Mouse (Mus musculus) layer of hippocampus, postnatal 10 days (tissue): Measurements from ENCODE around the gene Olfr823. TPM values are rescaled to one million over a fixed set of nuclear protein-coding genes. Genes with fewer than 3 reads are reported as not detected.
A peak's percentile ranks its signal among the peaks of the same experiment; 100 is the strongest.
"Not testable (repeated sequence)": the region's sequence is repeated elsewhere in the genome, so short reads cannot be mapped to it uniquely, and the experiment has no call there.

Experiments used
- DNase-seq, 2 experiments: peaks; one replicate each; pipeline ENCODE4 v3.0.0; 2021; ENCODE audit warnings: low spot score in 2 of 2
- long read RNA-seq: library from polyadenylated mRNA; stranded (forward); transcript quantifications from one replicate; pipeline ENCODE4 v2.0.0, GENCODE M21; 2023
- total RNA-seq, 2 experiments: library from RNA; stranded (reverse); gene quantifications; 2 replicates each; pipeline ENCODE4 v1.2.3; 2021

The Olfr823 gene
- not detected for total RNA-seq
- long read RNA-seq = 0 reads

DNA sequence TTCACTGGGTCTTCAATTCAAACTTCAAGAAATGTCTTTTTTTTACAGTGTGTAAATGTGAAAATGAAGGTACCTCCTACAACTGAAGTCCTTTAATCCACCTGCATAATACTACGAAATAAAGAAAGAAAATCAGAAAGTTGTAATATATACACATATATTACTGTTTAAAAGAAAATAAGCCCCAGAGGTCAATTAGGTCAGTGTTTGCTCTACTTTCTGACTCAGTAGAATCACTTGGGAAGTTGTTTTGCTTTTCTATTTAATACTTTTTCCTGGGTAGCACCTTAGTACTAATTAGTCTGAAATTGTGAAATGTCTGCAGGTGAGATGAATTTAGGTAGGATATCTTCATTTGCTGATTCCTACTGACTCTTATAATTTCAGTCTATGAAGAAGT is at the start of gene Olfr823:
Gene Olfr823 (minus strand): TSS at position 101 of the 400 bp plus-strand sequence.
- DNase-seq = not testable (repeated sequence)

DNA sequence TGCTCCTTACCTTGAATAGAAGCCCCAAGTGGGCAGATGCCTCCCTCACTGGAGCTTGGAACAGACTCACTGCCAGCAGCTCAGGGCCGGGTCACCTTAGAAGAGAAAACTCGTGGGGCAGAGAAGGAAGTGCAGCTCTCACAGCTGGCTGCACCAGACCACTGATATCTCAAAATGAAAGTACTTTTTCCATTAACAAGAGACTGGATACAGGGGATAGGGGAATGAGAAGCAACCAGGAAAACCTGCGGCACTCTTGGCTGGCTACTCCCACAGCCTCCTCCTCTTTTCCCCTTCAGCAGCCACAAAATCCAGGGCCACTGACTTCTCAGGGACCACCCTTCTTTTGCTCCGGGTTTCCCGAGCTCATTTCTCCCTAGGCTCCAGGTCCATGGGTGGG is 28.9 kb upstream of the Olfr823 start:
- no peak for DNase-seq

DNA sequence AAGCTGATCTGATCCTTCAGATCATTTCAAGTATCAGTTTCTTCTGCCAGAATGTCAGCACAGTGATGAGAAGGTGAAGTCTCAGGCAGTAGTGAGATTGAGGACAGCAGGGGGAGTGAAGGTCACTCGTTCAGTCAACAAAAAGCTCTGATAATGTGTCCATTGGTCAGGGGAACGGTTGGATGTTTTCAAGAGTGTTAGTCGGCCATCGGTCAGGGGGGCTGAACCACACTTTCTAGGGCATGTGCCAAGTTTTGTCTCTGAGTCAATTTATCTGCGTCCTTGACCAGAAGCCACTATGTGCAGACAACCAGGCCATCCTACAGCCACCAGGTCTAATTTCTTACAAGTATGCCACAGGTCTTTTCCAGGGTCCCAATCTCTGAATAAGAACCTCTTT is 27.3 kb upstream of the Olfr823 start:
- DNase-seq = not testable (repeated sequence)

DNA sequence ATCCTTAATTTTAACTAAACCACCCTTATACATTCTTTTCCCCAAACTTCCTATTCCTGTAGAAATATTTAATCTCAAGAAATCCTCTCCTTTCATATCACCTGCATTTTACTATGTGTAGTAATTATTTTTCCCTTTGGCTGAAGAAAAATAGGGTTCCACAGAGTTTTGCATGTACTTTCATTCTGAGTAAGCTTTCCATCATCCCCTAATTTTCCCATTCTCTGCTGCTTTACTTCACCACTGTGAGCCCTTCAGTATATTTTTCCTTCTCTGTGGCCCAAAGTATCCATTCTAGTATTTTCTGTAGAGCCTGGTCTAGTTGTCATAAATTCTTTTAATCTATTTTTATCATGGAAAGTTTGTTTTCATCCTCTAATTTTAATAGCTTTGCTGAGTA is 19.6 kb upstream of the Olfr823 start:
- DNase-seq = no peak

DNA sequence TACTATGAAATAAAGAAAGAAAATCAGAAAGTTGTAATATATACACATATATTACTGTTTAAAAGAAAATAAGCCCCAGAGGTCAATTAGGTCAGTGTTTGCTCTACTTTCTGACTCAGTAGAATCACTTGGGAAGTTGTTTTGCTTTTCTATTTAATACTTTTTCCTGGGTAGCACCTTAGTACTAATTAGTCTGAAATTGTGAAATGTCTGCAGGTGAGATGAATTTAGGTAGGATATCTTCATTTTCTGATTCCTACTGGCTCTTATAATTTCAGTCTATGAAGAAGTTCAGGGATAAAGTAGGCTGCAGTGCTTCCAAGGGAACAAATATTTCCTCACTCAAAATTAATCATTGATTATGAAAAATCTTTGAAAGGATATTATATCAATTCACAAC is 14.7 kb upstream of the Olfr823 start, which contains the start of gene Olfr824:
Gene Olfr824 (minus strand): TSS at position 101 of the 400 bp plus-strand sequence.
- not testable (repeated sequence) for DNase-seq

DNA sequence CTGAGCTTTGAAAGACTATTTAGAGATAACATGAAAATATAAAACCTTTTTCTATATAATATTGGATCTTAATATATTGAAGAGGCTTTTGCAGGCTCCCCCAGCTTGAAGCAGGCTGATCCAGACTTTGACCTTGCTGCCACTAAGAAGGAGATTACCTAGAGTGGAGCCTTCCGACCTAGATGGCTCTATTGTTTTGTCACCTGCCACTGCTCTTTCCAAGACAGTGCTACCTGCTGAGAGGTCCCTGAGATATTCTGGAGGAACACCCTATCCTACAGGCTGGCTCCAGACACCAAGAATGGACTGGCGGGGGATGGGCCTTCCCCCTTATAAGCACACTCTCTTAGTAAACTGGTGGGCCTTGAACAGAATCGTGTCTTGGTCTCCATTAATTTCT is 862 bp upstream of the Olfr823 start:
- DNase-seq = not testable (repeated sequence)

DNA sequence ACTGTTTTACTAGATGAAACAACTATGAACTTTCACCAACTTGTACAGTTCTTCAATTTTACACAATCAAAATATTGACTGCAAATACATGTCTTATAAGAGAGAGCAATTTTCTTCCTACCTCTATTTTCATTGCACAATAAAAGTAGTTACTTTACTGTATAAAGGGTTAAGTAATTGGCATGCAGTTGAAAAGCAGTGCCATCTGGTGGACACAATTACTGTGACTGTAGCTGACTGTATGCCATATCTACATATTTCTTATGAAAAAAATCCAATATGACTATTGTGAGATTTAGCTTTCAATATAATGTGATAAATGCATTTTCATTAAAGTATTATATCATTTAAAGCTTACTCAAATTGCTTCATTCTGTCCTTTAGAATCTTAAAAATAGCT is 19.1 kb downstream of the Olfr823 start:
- no peak for DNase-seq

DNA sequence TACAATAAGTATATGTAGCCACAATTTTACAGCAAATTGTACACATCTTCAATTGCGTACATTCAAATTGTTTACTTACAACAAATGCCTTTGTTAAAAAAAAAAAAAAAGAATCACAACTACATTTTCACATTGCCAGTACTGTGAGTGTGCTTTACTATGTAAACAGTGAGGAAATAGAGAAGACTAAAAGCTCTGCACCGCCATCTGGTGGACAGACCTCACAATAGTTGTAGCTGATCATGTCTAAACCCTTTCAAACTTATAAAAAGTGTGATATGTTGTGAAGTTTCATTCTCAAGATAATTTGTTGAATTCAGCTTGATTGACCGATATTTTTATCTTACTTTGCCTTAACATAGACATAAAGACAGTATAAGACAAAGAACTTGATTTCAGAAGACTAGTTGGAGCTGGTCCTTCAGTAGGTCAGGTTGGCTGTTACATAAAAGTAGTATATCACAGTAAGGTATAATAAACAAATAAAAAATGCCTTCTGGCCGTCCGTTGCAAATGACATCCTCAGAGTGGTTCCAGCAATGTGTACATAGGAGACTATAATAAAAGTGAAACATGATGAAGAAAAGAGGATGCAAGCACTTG is 22.2 kb downstream of the Olfr823 start:
- DNase-seq = peak; percentile 70 to 76

DNA sequence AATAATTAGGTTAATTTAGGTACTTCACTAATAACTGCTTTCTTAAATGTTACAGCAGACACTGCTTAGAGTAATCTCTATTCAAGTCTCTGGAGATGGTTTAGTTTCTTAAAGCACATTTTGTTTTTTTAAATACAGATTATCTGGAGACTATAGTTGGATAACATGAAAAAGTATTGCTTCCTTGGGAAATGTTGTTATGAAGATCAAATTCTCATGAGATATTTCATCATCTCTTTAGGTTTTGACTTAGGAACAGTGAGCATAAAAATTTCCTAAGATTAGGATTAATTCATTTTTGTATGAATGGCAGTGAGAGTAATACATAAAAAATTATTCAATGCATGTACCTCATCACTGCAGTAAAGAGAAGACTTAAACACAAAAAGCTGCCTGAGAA is 44.3 kb downstream of the Olfr823 start, which contains the start of gene Olfr822:
Gene Olfr822 (plus strand): TSS at position 301 of the 400 bp plus-strand sequence.
- no peak for DNase-seq

Other genes starting within 250 kb of the Olfr823 start
- gene Olfr814, start 235.5 kb downstream of the Olfr823 start, total RNA-seq = not detected
- gene Olfr815, start 209.5 kb downstream of the Olfr823 start, total RNA-seq = not detected
- gene Olfr816, start 199.8 kb downstream of the Olfr823 start, total RNA-seq = not detected
- gene Olfr818, start 166.3 kb downstream of the Olfr823 start, total RNA-seq = not detected
- gene Olfr819, start 148.1 kb downstream of the Olfr823 start, total RNA-seq = not detected
- gene Olfr247, start 139.2 kb downstream of the Olfr823 start, total RNA-seq = not detected
- not detected for gene Gm10310, start 130.3 kb downstream of the Olfr823 start, total RNA-seq
- gene Olfr820, start 102.8 kb downstream of the Olfr823 start, total RNA-seq = not detected
- not detected for gene Olfr821, start 85.0 kb downstream of the Olfr823 start, total RNA-seq
- not detected for gene Olfr822, start 44.2 kb downstream of the Olfr823 start, total RNA-seq
- gene Olfr824, start 14.6 kb upstream of the Olfr823 start, total RNA-seq = not detected
- not detected for gene Olfr825, start 51.4 kb upstream of the Olfr823 start, total RNA-seq
- gene Olfr826, start 68.8 kb upstream of the Olfr823 start, total RNA-seq = not detected
- gene Olfr827, start 99.0 kb upstream of the Olfr823 start, total RNA-seq = not detected
- gene Neurod4, start 164.9 kb upstream of the Olfr823 start, total RNA-seq = under 1 TPM; 0.62 to 0.69 TPM
- gene Tespa1, start 207.5 kb upstream of the Olfr823 start, total RNA-seq = 1 to 10 TPM; 1.6 to 1.9 TPM